Mouse (Mus musculus) forebrain, embryonic 16.5 days (tissue): ENCODE measurements at regions not wholly inside any gene's neighbourhood (a gene's known extent, or its start where the extent isn't known, plus 50 kb on each side); places are given as distances from the start of the nearest gene placed in this dataset.

Experiments
- ATAC-seq: fragments of 200-750 bp; cut with Nextera tagmentation; 2 replicates; pipeline ENCODE4 v1.8.0; 2017; ENCODE audit warnings: mild to moderate bottlenecking, moderate library complexity
- H3K27ac ChIP-seq: fragments of 300-500 bp; sonication (generic); 2 replicates; pipeline ENCODE4 v1.5.1; 2014; ENCODE audit warnings: low read length, control low read depth
- H3K27me3 ChIP-seq: fragments of 300-500 bp; sonication (generic); replicated peaks from 2 replicates; pipeline ENCODE4 v1.6.1; 2014; ENCODE audit warnings: low read length; ENCODE audit not compliant: control insufficient read depth, insufficient read depth
- H3K36me3 ChIP-seq: fragments of 300-500 bp; sonication (generic); 2 replicates; pipeline ENCODE4 v1.6.1; 2014; ENCODE audit not compliant: control insufficient read depth, insufficient read depth
- H3K4me1 ChIP-seq: fragments of 300-500 bp; sonication (generic); replicated peaks from 2 replicates; pipeline ENCODE4 v1.6.1; 2014; ENCODE audit warnings: low read length; ENCODE audit not compliant: control insufficient read depth, insufficient read depth
- H3K4me2 ChIP-seq: fragments of 300-500 bp; sonication (generic); 2 replicates; pipeline ENCODE4 v1.6.1; 2014; ENCODE audit warnings: mild to moderate bottlenecking, low read length, control low read depth
- H3K4me3 ChIP-seq: fragments of 300-500 bp; sonication (generic); replicated peaks from 2 replicates; pipeline ENCODE4 v1.5.1; 2014; ENCODE audit warnings: mild to moderate bottlenecking, low read length, control low read depth
- H3K9ac ChIP-seq: fragments of 300-500 bp; sonication (generic); replicated peaks from 2 replicates; pipeline ENCODE4 v1.6.1; 2014; ENCODE audit warnings: low read depth, low read length, control low read depth
- H3K9me3 ChIP-seq: fragments of 300-500 bp; sonication (generic); 2 replicates; pipeline ENCODE4 v1.6.1; 2016; ENCODE audit warnings: low read length; ENCODE audit not compliant: control insufficient read depth
- WGBS: fragments of 180-500 bp; shearing (Covaris S2); extraction: QIAGEN DNeasy Blood & Tissue Kit; methylation state at CpG from one replicate; pipeline ENCODE4 v1.1.7; 2014; 5-methylcytosine and 5-hydroxymethylcytosine counted together

- H3K9ac ChIP-seq, result no peak overlapping the region
- no peaks in the 10 kb centered on the region for H3K9me3 ChIP-seq
- 94% methylated on average over 6 of the region's 6 CpGs for WGBS
- H3K4me2 ChIP-seq, result no peak overlapping the region
- no peaks in the 10 kb centered on the region for H3K27me3 ChIP-seq
- no peaks in the 10 kb centered on the region for H3K36me3 ChIP-seq
- H3K4me3 ChIP-seq, result no peak overlapping the region
- no peak overlapping the region for H3K27ac ChIP-seq
- no peak for ATAC-seq
- no peaks in the 10 kb centered on the region for H3K4me1 ChIP-seq
Observed at GRCm38 (mm10) chr13:69357435-69357834, 176.1 kb upstream of the Nsun2 start.

GRCm38 (mm10) chr13:69365880-69366490, 167.6 kb upstream of the Nsun2 start:
- no peak overlapping the region for H3K4me3 ChIP-seq
- no peaks in the 10 kb centered on the region for H3K9me3 ChIP-seq
- H3K4me1 ChIP-seq, result no peaks in the 10 kb centered on the region
- no peak for ATAC-seq
- no peaks in the 10 kb centered on the region for H3K36me3 ChIP-seq
- H3K27ac ChIP-seq, result no peak overlapping the region
- no peak overlapping the region for H3K9ac ChIP-seq
- no peak overlapping the region for H3K4me2 ChIP-seq
- 50% methylated on average over 1 of the region's 1 CpGs for WGBS
- H3K27me3 ChIP-seq, result no peaks in the 10 kb centered on the region

GRCm38 (mm10) chr13:69373101-69373815, 160.3 kb upstream of the Nsun2 start:
- Histone ChIP-seq H3K9ac (no peak overlapping the region), H3K4me2 (no peak overlapping the region), H3K4me3 (no peak overlapping the region), H3K4me1 (no peaks in the 10 kb centered on the region), H3K36me3 (no peaks in the 10 kb centered on the region), H3K27ac (no peak overlapping the region), H3K9me3 (no peaks in the 10 kb centered on the region), H3K27me3 (no peaks in the 10 kb centered on the region)
- 86% methylated on average over 6 of the region's 6 CpGs for WGBS
- ATAC-seq, result no peak

- Histone ChIP-seq H3K27ac (no peak overlapping the region), H3K4me1 (no peaks in the 10 kb centered on the region), H3K36me3 (no peaks in the 10 kb centered on the region), H3K4me2 (no peak overlapping the region), H3K27me3 (no peaks in the 10 kb centered on the region), H3K4me3 (no peak overlapping the region), H3K9ac (no peak overlapping the region), H3K9me3 (no peaks in the 10 kb centered on the region)
- ATAC-seq, result no peak
- 78% methylated on average over 1 of the region's 1 CpGs for WGBS
Observed at GRCm38 (mm10) chr13:69373816-69374142, 159.8 kb upstream of the Nsun2 start.

- WGBS, result 81% methylated on average over 4 of the region's 4 CpGs
- no peak overlapping the region for H3K4me2 ChIP-seq
- H3K9ac ChIP-seq, result no peak overlapping the region
- H3K4me1 ChIP-seq, result no peaks in the 10 kb centered on the region
- no peaks in the 10 kb centered on the region for H3K27me3 ChIP-seq
- H3K9me3 ChIP-seq, result no peaks in the 10 kb centered on the region
- no peak for ATAC-seq
- no peak overlapping the region for H3K4me3 ChIP-seq
- no peaks in the 10 kb centered on the region for H3K36me3 ChIP-seq
- no peak overlapping the region for H3K27ac ChIP-seq
Observed at GRCm38 (mm10) chr13:69380403-69380802, 153.1 kb upstream of the Nsun2 start.

GRCm38 (mm10) chr13:69384767-69385166, 148.8 kb upstream of the Nsun2 start:
- no peak for ATAC-seq
- Histone ChIP-seq H3K9me3 (no peaks in the 10 kb centered on the region), H3K4me2 (no peak overlapping the region), H3K27ac (no peak overlapping the region), H3K27me3 (no peaks in the 10 kb centered on the region), H3K4me1 (no peaks in the 10 kb centered on the region), H3K9ac (no peak overlapping the region), H3K36me3 (no peaks in the 10 kb centered on the region), H3K4me3 (no peak overlapping the region)

GRCm38 (mm10) chr13:69392917-69393827, 140.4 kb upstream of the Nsun2 start:
- no peaks in the 10 kb centered on the region for H3K27me3 ChIP-seq
- no peak overlapping the region for H3K4me3 ChIP-seq
- 89% methylated on average over 11 of the region's 11 CpGs for WGBS
- no peak for ATAC-seq
- H3K9me3 ChIP-seq, result no peaks in the 10 kb centered on the region
- H3K9ac ChIP-seq, result no peak overlapping the region
- no peak overlapping the region for H3K27ac ChIP-seq
- H3K4me1 ChIP-seq, result no peaks in the 10 kb centered on the region
- no peaks in the 10 kb centered on the region for H3K36me3 ChIP-seq
- H3K4me2 ChIP-seq, result no peak overlapping the region

GRCm38 (mm10) chr13:69394544-69394943, 139.0 kb upstream of the Nsun2 start:
- H3K36me3 ChIP-seq, result no peaks in the 10 kb centered on the region
- no peak overlapping the region for H3K4me2 ChIP-seq
- H3K4me1 ChIP-seq, result no peaks in the 10 kb centered on the region
- no peak overlapping the region for H3K27ac ChIP-seq
- H3K4me3 ChIP-seq, result no peak overlapping the region
- H3K9ac ChIP-seq, result no peak overlapping the region
- H3K27me3 ChIP-seq, result no peaks in the 10 kb centered on the region
- no peak for ATAC-seq
- no peaks in the 10 kb centered on the region for H3K9me3 ChIP-seq
- 91% methylated on average over 4 of the region's 4 CpGs for WGBS

GRCm38 (mm10) chr13:69410359-69410758, 123.2 kb upstream of the Nsun2 start:
- H3K27me3 ChIP-seq, result no peaks in the 10 kb centered on the region
- no peak overlapping the region for H3K4me3 ChIP-seq
- no peak overlapping the region for H3K27ac ChIP-seq
- no peak for ATAC-seq
- H3K9me3 ChIP-seq, result no peaks in the 10 kb centered on the region
- 93% methylated on average over 1 of the region's 1 CpGs for WGBS
- H3K9ac ChIP-seq, result no peak overlapping the region
- H3K4me1 ChIP-seq, result no peaks in the 10 kb centered on the region
- H3K36me3 ChIP-seq, result no peaks in the 10 kb centered on the region
- no peak overlapping the region for H3K4me2 ChIP-seq
